ENCODE assay signal across 9 mouse cellular contexts in the genomic region with DNA sequence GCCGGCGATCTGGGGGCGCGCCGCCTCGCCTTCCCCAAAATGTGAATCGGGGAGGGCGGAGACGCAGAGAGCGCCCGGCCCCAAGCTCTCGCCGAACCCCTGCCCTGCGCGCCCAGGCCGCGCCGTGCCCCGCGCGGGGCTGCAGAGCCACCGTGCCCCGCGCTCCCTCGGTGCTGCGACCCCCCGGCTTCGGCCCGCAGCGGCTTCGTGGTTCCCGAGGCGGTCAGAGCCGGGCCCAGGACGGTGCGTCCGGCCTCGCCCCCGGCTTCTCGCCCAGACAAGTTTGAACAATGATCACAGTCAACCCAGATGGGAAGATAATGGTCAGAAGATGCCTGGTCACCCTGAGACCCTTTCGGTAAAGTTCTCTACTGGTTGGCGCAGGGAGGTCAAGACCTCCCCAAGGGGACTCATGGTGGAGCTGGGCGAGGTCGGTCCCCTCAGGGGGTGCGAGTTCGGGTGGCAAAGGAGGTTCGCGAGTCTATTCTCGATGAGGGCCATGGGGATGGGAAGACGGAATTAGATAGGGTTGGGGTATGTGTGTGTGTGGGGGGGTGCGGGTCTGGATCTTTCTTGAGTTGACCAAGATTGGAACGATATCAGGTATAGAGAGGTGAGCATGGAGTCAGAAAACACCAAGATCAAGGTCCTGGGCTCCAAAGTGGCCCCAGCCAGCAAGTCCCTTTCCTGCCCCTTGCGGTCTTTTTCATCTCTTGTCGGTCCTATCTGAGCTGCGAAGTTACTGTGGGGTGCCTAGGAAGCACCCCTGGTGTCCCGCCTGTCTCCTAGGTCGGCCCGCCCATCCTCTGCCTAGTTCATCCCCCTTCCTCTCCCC. TPM values are rescaled to one million over a fixed set of nuclear protein-coding genes. Genes with fewer than 3 reads are reported as not detected.
DNase-seq lines count a peak whose midpoint lies in the region; ATAC-seq and TF ChIP-seq lines count a peak whose summit lies in the region.
"Had no signal": no experiment of that assay in that cellular context is flagged by ENCODE, and none has a peak within 500 bp of the region (broad histone marks: within the 10 kb centered on the region; RNA-seq: fewer than 3 reads in every experiment).

No protein-coding gene starts in this region.

- WGBS in embryonic facial prominence, embryonic 14.5 days, result 3% methylated on average over 31 of the region's 58 CpGs
- 2% methylated on average over 58 of the region's 58 CpGs for WGBS in intestine, embryonic 16.5 days
- WGBS in neural tube, embryonic 13.5 days, result 2% methylated on average over 58 of the region's 58 CpGs

- ATAC-seq in embryonic facial prominence, embryonic 14.5 days (ENCODE audit: low read depth), result peak; percentile 24
- no peak for ATAC-seq in intestine, embryonic 16.5 days
- ATAC-seq in neural tube, embryonic 13.5 days (ENCODE audit: low read depth), result peak; percentile 47

- H3K27ac ChIP-seq in left cerebral cortex, adult 2 months, result peak overlapping the region; percentile 75
- no peak overlapping the region for H3K27ac ChIP-seq in embryonic facial prominence, embryonic 14.5 days (replicated peaks; ENCODE audit: low read depth, low read length)
- no peak overlapping the region for H3K27ac ChIP-seq in intestine, embryonic 16.5 days (ENCODE audit: low read length)
- H3K27ac ChIP-seq in neural tube, embryonic 13.5 days (replicated peaks), result peak overlapping the region; percentile 90

- H3K4me2 ChIP-seq in embryonic facial prominence, embryonic 14.5 days (ENCODE audit: low read depth, low read length), result peak overlapping the region; percentile 99
- peak overlapping the region; percentile 99 for H3K4me2 ChIP-seq in intestine, embryonic 16.5 days (ENCODE audit: low read depth, low read length)
- H3K4me2 ChIP-seq in neural tube, embryonic 13.5 days, result peak overlapping the region; percentile 78

- peaks cover 45% of the 10 kb centered on the region for H3K27me3 ChIP-seq in embryonic facial prominence, embryonic 14.5 days (replicated peaks; ENCODE audit: control insufficient read depth, insufficient read depth, low read length)
- H3K27me3 ChIP-seq in intestine, embryonic 16.5 days (replicated peaks; ENCODE audit: control insufficient read depth, insufficient read depth, low read length), result peaks cover 54% of the 10 kb centered on the region
- H3K27me3 ChIP-seq in neural tube, embryonic 13.5 days, result peaks cover 31% of the 10 kb centered on the region

- H3K4me3 ChIP-seq in left cerebral cortex, adult 2 months, result peak overlapping the region; percentile 49
- H3K4me3 ChIP-seq in embryonic facial prominence, embryonic 14.5 days (ENCODE audit: low read depth, low read length), result peak overlapping the region; percentile 68
- H3K4me3 ChIP-seq in intestine, embryonic 16.5 days (ENCODE audit: low read length), result peak overlapping the region; percentile 60
- peak overlapping the region; percentile 79 for H3K4me3 ChIP-seq in neural tube, embryonic 13.5 days

- TF ChIP-seq CTCF in left cerebral cortex, adult 2 months (IDR thresholded peaks at IDR 0.05), result no peak; the same call in none of the 2 replicates

- intact Hi-C loops in left cerebral cortex, adult 2 months (cut with DNase I), result loop anchor here (2.0 to 10.0 kb wide), 4 partner anchors 37 to 255 kb away; no protein-coding TSS in a partner anchor

- H3K9me3 ChIP-seq in embryonic facial prominence, embryonic 14.5 days (ENCODE audit: control insufficient read depth, low read length), result no peaks in the 10 kb centered on the region
- no peaks in the 10 kb centered on the region for H3K9me3 ChIP-seq in intestine, embryonic 16.5 days (ENCODE audit: control insufficient read depth, low read length)
- no peaks in the 10 kb centered on the region for H3K9me3 ChIP-seq in neural tube, embryonic 13.5 days

- DNase-seq in left cerebral cortex, adult 2 months (ENCODE audit: extremely low spot score in 1 of 2, low spot score in 2 of 2), result no peak
- no peak for DNase-seq in left cerebral cortex, adult 8-10 months (ENCODE audit: low spot score in 2 of 2)
- DNase-seq in embryonic facial prominence, embryonic 14.5 days (ENCODE audit: low spot score), result no peak
- DNase-seq in MN1 (ENCODE audit: low spot score), result no peak
- DNase-seq in frontal cortex, postnatal 36 days (ENCODE audit: low spot score in 2 of 2), result no peak
- no peak for DNase-seq in urinary bladder, postnatal 14 days (ENCODE audit: low spot score)

- no peaks in the 10 kb centered on the region for H3K36me3 ChIP-seq in embryonic facial prominence, embryonic 14.5 days (ENCODE audit: control insufficient read depth, insufficient read depth, low read length)
- H3K36me3 ChIP-seq in intestine, embryonic 16.5 days (ENCODE audit: control insufficient read depth, insufficient read depth, low read length), result no peaks in the 10 kb centered on the region
- H3K36me3 ChIP-seq in neural tube, embryonic 13.5 days, result peaks cover 13% of the 10 kb centered on the region

- H3K9ac ChIP-seq in embryonic facial prominence, embryonic 14.5 days (ENCODE audit: low read depth, low read length), result peak overlapping the region; percentile 76
- H3K9ac ChIP-seq in intestine, embryonic 16.5 days (ENCODE audit: low read depth, low read length), result peak overlapping the region; percentile 70
- H3K9ac ChIP-seq in neural tube, embryonic 13.5 days, result peak overlapping the region; percentile 100

- H3K4me1 ChIP-seq in embryonic facial prominence, embryonic 14.5 days (ENCODE audit: control insufficient read depth, insufficient read depth, low read length), result peaks cover 4% of the 10 kb centered on the region
- peaks cover 9% of the 10 kb centered on the region for H3K4me1 ChIP-seq in intestine, embryonic 16.5 days (ENCODE audit: control insufficient read depth, insufficient read depth, low read length)
- peaks cover 70% of the 10 kb centered on the region for H3K4me1 ChIP-seq in neural tube, embryonic 13.5 days (replicated peaks)

RNA-seq across cellular contexts. Expression of a gene that starts 0.7 kb away (rescaled TPM):
- total RNA-seq in left cerebral cortex, adult 2 months (2021), result 10 to 100 TPM; 80.0 to 92.0 TPM
- 10 to 100 TPM; 70.0 to 82.4 (median 74.9) TPM for total RNA-seq in left cerebral cortex, adult 8-10 months (2022)
- 1.1 and 1.6 TPM in 2 replicates for polyA plus RNA-seq in embryonic facial prominence, embryonic 14.5 days (2014; fragmentation: Nextera tagmentation; extraction: Ambion mirVana)
- polyA plus RNA-seq in intestine, embryonic 16.5 days (2015; fragmentation: Nextera tagmentation; extraction: Ambion mirVana), result 0.54 and 0.55 TPM in 2 replicates
- 28.4 and 28.5 TPM in 2 replicates for polyA plus RNA-seq in neural tube, embryonic 13.5 days (2015; fragmentation: Nextera tagmentation; extraction: Ambion mirVana)
- total RNA-seq: gastrocnemius, postnatal 36 days had no signal

Comparison
In these comparisons a context has a peak if more than half of its experiments do, and no peak if none do; other contexts are left out.
1. H3K27ac ChIP-seq: peak in left cerebral cortex, adult 2 months (single experiment) and neural tube, embryonic 13.5 days (single experiment); none in embryonic facial prominence, embryonic 14.5 days (single experiment) and intestine, embryonic 16.5 days (single experiment).
2. RNA of a gene that starts 0.7 kb away (polyA plus RNA-seq): 28.4 to 28.5 TPM in neural tube, embryonic 13.5 days; 1.1 to 1.6 TPM in embryonic facial prominence, embryonic 14.5 days and 0.54 to 0.55 TPM in intestine, embryonic 16.5 days; every median in the first group is over 10 times any median in the second.
3. Peak in every context shown above with its lines, with median percentiles within 50 percentile points of each other: H3K4me3 ChIP-seq, H3K4me2 ChIP-seq and H3K9ac ChIP-seq.